Mouse (Mus musculus) gastrocnemius, postnatal 14 days (tissue): ENCODE data around the gene Hcn3. TPM values are rescaled to one million over a fixed set of nuclear protein-coding genes. Genes with fewer than 3 reads are reported as not detected.

Source experiments
- DNase-seq: peaks from one replicate; pipeline ENCODE4 v3.0.0; 2021; ENCODE audit warnings: mixed read lengths
- intact Hi-C: fragments of 180-260 bp; cut with DNase I; formaldehyde crosslinking; loops from one replicate; pipeline ENCODE4 v1.15.1; 2025; ENCODE audit warnings: low total_unique reads
- long read RNA-seq, 2 experiments: library from polyadenylated mRNA; stranded (forward); transcript quantifications; one replicate each; pipeline ENCODE4 v2.0.0; 2021
- total RNA-seq, 2 experiments: library from RNA; stranded (reverse); gene quantifications; 2 replicates each; pipeline ENCODE4 v1.2.3; 2021

Gene Hcn3
- total RNA-seq, result under 1 TPM; 0.41 to 0.42 TPM
- long read RNA-seq, experiment 1, result 0 reads
- long read RNA-seq, experiment 2, full-length matches to known transcripts, result 1 of 1 reads
- long read RNA-seq, experiment 2, partial matches to known transcripts, result 0 of 1 reads
- long read RNA-seq, experiment 2, other reads (novel, unspliced or antisense), result 0 of 1 reads

DNA sequence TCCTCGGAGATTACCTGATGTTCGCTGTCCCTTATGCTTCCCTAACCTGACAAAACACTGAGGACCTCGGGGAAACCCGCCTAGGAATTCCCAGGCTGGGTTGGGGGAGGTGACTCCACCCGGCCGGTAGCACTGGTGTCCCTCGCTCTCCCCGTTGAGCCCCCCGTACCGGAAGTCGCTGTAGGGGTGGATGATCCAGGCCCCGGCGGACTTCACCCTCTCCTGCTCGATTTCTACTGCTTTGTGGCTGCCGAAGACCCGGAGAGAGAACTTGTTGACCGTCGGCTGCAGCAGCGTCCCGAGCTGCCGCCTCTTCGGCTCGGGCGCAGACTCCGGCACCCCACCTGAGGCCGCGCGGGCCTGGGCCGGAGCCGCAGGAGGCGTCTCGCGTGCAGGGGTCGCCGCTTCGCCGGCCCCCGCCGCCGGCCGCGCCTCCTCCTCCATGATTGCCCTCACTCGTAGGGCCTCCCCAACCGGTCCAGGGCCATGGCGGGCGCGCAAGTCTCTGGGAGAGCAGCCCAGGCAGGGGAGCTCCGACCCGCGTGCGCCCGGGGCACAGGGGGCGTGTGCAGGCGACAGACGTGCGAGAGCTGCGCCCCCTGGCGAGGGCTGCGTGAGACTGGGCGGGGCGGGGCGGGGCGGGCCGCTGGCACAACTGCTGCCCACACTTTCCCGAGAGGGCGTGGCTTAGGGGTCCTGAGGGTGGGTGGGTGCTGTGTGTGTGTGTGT lies at the start of gene Hcn3:
TSS of gene Hcn3 (minus strand) at position 581 of the 729 bp plus-strand sequence.
- intact Hi-C loops, result loop anchor here (5.0 kb wide), 2 partner anchors 52 to 67 kb away; partner anchors contain the start of gene Rusc1
- peak; percentile 68 for DNase-seq

DNA sequence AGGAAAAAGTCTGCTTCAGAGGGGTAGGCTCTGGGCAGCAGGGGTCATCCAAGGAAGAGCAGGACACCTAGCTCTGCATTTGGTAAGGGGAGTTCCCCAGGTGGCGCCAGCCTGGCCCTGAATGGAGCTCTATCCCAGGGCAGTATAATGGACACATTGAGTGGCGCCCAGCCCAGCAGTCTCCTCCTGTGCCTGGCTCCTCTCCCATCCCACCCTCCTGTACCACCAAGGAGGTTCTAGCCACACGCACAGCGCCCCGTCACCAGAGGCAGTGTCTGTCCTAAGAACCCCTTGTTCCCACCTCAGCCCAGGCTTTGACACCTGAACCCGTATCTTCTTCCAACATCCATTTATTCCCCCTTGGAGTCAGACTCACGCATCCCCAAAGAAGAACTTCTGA lies 49.7 kb upstream of the Hcn3 start:
- intact Hi-C loops, result no loop called here
- DNase-seq, result no peak

DNA sequence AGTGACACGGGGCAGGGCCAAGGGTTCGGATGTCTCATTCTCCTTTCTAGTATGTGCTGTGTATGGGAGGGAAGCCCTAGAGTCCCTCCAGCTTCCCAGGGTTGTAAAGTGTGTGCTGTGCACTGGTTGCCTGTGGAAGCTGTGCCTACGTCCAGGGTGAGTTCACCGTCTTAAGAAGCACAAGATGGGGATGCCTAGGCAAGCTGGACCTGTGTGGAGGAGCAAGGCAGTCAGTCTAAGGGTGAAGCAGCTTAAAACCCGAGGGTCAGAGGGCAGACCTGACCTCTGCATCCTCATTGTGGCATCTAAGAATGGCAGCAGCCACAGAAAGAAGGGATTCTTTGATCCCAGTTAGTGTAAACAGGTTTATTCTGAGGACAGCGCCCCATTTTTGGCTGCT lies 48.7 kb upstream of the Hcn3 start:
- intact Hi-C loops, result no loop called here
- no peak for DNase-seq

DNA sequence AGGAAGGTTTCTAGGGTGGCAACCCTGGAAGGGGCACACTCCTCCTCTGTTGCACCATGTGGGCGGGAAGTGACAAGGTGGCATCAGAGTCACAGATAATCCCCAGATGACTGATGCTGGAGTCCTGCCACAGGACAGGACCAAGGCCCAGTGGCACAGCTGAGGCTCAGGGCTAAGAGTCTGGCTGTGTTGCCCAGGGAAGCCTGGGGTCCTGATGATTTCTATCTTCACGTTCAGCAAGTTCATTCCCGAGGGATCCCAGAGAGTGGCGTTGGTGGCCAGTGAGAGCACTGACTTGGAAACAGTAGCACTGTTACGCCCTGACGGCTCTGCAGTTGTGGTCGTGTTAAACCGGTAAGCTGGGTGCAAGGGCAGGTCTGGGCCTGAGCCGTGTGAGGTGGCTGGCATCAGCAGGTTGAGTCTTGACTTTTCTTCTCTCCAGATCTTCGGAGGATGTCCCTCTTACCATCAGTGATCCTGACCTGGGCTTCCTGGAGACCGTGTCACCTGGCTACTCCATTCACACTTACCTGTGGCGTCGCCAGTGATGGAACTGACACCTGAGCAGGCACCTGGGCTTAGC lies 48.2 kb upstream of the Hcn3 start:
- intact Hi-C loops, result no loop called here
- no peak for DNase-seq

DNA sequence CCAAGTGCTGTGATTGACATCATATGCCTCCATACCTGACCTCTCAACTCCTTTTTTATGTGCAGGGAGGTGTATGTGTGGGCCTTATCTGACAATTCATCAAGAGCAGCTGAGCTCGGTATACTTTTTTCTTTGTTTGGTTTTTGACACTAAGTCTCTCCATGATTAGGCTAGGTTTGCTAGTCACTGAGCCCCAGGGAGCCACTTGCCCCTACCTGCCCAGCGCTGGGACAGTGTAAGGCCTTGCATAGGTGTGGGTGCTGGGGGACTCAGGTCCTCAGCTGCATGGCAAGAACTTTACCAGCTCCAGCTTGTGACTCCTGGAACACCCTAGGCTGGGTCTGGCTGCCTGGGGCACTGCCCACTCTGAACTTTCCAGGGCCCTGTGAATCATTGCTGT lies 46.7 kb upstream of the Hcn3 start:
- intact Hi-C loops, result no loop called here
- no peak for DNase-seq

DNA sequence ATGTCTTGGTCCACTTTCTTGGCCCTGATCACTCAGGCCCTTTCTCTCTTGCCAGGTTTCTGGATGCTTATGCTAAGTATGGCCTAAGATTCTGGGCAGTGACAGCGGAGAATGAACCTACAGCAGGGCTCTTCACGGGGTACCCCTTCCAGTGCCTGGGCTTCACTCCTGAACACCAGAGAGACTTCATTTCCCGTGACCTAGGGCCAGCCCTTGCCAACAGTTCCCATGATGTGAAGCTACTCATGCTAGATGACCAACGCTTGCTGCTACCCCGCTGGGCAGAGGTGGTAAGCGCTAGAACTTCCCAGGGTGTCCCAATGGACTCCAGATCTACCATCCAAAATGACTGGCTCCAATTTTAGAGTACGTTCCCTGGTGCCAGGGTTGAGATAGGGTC lies 46.1 kb upstream of the Hcn3 start:
- intact Hi-C loops, result no loop called here
- no peak for DNase-seq

DNA sequence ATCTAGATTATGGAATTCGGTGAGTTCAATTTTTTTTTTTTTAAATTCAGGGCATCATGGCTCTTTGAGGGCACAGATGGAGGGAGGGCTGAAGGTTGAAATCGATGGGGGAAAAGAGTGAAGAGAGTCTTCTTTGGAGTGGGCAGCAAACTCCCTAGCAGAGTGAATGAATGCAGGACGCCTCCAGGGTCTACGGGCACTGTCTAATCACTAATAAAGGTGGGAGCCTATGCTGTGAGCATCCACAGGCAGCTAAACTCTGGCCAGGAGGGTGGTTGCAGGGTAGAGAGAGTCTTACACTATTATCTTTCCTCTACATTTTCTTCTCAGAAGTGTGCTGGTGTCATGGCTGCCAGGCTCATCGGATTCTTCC lies 43.1 kb upstream of the Hcn3 start:
- intact Hi-C loops, result no loop called here
- DNase-seq, result no peak

DNA sequence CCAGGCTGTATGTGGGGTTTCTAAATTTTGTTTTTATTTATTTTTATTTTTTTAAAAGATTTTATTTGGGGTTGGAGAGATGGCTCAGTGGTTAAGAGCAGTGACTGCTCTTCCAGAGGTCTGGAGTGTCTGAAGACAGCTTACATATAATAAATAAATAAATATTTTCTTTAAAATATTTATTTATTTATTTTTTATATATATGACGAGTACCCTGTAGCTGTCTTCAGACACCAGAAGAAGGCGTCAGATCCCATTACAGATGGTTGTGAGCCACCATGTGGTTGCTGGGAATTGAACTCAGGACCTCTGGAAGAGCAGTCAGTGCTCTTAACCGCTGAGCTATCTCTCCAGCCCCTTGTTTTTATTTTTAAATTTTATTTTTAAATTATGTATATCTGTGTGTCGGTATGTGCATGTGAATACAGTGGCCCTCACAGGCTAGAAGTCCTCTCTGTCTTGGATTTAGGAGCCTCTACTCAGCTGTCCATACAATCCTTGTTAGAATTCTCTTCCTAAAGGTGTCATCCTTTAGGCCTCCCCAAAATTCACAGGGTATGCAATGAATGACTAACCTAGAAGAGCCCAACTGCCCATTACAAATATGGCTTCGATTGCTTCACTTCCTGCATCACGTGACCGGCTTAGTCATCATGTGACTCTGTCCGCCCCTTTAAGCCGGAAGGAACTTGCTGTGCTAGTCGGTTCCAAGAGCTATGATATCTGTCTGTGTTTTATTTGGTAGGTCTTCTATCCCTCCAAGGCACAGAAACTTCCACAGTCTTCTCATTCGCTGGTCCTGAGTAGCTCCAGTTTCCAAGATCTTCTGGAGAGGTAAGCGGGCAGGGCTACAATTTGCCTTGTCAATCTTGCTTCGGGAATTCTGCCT lies 42.5 kb upstream of the Hcn3 start, which contains the start of gene Gba:
TSS of gene Gba (plus strand) at position 676 of the 889 bp plus-strand sequence.
- intact Hi-C loops, result no loop called here
- peak; percentile 77 for DNase-seq

DNA sequence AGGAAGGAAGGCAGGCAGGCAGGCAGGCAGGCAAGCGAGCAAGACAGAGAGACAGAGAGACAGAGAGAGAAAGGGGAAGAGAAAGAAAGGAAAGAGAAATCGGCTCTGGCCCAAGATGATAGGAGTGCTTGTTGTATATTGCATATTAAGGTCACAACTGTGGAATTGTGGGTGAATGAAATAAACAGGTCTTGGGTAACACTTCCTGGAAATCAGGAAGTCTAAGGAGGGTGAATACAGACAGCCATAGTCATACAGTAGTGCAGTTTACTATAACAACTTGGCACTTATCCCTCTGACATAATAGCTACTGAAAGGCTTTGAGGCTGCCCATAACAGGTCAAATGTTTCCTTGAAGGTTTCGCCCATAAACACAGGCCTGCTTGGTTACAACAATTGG lies 39.8 kb upstream of the Hcn3 start:
- no peak for DNase-seq
- intact Hi-C loops, result no loop called here

DNA sequence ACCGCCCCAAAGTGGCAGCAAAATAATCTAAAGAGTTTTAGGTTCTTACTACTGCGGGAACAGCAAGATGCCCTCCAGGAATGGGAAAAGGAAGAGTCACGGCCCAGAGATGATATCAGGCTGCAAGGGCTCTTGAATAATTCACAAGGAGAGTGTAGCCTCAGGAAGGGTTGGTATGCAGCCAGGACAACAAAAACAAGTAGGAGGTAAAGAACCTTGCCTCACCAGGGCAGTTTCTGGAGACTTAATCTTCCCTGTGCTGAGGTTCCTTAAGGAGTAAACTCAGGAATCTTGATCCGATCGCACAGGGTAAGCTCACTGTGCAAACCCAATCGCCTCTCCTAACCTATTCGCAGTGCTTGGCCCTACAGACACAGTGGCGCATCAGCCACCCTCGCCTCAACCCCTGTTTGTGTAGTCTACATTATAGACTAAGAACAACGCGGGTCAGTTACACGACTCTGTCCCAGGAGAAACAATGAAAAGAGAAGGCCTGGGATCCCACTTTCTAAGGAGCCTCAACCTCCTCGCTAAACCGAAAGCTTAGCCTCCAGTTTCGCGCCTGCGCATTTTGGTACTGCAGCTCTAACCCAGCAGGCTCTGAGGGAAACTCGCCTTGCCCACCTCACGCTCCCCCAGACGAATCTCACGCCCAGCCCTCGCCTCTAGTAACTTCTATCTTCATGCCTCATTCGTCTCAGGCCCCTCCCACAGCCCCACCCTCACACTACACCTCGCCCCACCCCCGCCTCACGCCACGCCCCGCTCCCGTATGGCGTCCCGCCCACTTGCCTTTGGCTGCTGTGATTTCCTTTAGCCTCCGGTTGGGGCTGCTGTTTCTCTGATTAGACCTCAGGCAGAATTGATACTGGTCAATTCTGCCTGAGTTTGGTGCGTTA lies 36.2 kb upstream of the Hcn3 start:
- DNase-seq, result peak; percentile 92
- intact Hi-C loops, result no loop called here

DNA sequence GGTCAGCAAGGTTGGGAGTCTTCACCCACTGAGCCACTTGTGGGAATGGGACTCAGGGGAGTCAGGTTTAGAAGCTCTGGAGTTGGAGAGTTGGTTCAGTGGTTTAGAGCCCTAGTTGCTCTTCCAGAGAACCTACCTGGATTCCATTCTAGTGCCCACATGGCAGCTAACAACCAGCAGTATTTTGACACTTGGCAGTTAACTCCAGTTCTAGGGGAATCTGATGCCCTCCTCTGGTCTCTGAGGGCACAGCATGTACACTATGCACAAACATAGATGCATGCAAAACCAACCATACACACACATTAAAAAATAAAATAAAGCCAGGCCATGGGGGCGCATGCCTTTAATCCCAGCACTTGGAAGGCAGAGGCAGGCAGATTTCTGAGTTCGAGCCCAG lies 33.9 kb upstream of the Hcn3 start:
- intact Hi-C loops, result no loop called here
- DNase-seq, result no peak

DNA sequence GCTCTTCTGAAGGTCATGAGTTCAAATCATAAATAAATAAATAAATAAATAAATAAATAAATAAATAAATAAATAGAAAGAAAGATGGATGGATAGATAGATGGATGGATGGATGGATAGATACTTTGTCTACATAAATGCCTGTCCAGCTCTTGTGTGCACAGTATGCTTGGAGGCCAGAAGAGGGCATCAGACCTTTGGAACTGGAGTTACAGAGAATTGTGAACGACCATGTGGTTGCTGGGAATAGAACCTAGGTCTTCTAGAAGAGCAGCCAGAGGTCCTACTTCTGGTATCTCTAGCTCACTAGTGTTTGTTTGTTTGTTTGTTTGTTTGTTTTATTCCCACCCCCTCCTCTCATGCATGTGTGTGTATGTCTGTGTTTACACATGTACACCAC lies 33.4 kb upstream of the Hcn3 start:
- intact Hi-C loops, result no loop called here
- DNase-seq, result no peak

DNA sequence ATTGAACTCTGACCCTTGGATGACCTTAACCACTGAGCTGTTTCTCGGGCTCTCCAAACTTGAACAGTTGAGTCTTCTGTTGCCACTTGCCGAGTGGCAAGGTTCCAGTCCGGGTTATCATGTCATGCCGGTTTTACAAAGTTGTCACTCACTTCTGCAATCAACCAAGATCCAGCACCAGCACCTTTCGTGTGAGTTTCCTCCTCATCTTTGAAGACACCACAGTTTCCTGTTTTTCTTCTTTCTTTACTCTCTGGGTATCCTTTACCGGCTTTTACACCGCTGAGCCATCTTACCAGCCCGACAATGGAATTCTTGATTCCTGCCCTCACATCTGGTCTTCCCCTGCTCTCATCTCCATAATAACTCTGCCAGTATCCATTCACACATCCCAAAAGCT lies 30.4 kb upstream of the Hcn3 start:
- DNase-seq, result no peak
- intact Hi-C loops, result no loop called here

DNA sequence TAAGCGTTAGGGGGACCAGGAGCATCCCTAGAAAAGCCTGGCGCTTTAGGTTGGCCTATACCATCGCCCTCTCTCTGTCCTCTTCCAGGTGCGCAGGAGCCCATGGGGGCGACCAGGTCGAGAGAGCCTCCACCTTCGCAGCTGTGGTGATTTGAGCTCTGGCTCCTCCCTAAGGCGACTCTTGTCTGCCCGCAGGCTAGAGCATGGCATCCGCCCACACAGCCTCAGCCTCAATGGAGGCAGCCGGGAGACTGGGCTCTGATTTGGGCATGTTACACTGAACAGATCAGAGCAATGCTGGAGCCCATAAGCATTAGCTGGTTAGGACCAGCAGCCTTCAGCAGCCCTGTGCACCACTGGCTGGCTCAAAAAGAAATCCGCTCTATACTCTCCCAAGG lies 28.5 kb upstream of the Hcn3 start:
- no peak for DNase-seq
- intact Hi-C loops, result no loop called here

DNA sequence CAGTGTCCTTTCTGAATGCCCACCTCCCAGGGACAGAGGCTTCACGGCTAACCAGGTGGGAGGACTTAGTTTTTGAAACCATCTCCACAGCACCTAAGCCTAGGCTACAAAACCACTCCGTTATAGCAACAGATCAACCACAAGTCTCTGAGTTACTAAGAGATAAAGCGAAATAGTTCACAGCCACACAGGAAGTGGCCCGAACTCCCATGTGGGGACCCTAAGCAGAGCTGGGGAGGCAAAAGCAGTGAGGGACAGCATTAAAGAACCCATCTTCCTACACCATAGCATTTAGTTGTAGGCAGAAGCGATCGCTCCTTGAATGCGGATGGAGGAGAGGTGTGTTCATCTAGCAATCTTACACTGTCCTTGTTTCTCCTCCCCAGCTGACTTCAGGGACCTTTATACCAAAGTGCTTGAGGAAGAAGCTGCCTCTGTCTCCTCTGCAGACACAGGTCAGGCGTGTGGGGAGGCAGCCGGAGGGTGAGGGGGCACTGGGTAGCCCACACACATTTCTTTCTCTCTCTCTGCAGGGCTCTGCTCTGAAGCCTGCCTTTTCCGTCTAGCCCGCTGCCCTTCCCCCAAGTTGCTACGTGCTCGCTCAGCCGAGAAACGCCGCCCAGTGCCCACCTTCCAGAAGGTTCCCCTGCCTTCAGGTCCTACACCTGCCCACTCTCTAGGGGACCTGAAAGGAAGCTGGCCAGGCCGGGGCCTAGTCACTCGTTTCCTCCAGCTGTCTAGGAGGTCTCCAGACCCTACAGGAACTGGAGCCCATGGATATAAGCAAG lies 27.9 kb upstream of the Hcn3 start:
- intact Hi-C loops, result no loop called here
- no peak for DNase-seq

DNA sequence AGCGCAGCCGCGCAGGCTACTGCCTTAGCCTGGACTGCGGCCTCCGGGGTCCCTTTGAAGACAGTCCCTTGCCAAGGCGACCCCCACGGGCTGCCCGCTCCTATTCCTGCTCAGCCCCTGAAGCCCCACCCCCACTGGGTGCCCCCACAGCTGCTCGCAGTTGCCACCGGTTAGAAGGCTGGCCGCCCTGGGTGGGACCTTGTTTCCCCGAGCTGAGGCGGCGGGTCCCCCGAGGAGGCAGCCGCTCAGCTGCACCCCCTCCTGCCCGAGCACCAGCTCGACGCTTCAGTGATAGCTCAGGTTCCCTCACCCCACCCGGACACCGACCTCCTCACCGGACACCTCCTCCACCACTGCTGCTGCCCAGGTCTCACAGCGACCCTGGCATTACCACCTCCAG lies 27.2 kb upstream of the Hcn3 start:
- no peak for DNase-seq
- intact Hi-C loops, result no loop called here

DNA sequence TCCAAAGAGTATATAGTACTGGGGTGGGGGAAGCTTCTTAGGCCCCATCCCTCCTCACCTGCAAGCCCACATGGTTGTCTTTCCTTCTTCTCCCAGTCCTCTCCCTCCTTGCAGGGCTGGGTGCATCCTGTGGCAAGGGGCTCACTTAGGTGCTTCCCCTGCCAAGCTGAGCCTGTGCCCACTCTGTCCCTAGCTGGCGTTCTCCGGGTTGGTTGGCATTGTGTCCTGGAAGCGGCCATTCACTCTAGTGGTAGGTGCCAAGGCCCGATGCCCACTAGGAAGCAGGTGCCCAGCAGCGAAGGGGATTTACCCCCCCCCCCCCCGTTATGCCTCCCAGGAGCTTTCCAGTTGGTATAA lies 23.9 kb upstream of the Hcn3 start:
- intact Hi-C loops, result no loop called here
- no peak for DNase-seq

DNA sequence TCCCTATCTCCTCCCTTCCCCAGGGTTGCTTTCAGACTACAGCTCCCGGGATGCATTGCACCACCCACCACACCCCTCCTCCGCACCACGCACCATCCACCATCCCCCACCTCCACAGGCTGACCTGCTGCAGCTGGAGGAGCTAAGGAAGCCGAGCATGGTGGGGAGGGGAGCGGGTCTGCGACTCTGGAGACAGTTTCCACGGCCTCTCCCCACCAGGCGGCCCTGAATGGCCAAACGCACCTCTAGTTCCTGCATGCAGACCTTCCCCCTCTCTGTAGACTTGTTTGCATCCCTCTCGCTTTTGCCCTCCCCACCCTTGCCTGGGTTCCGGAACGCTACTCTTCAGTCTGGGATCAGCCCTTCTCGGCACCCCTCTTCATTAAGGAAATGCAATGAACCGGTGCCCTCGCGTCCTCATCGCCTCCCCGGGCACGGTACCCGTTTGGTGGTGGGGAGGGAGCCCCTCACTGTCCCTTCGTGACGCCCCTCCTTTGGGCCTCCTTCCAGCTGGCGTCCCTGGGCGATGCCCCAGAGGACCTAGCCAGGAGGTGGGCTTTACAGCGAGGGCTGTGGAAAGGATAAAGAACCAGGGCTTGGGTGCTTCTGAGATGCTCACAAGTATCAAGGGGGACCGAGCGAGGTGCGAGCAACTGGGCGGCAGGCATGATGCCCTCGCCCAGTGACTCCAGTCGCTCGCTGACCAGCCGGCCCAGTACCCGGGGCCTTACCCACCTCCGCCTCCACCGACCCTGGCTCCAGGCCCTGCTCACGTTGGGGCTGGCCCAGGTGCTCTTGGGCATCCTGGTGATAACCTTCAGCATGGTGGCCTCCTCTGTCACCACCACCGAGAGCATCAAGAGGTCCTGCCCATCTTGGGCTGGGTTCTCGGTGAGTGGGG lies 23.3 kb upstream of the Hcn3 start, which contains the start of gene Fam189b:
TSS of gene Fam189b (plus strand) at position 86 of the 901 bp plus-strand sequence.
- intact Hi-C loops, result no loop called here
- DNase-seq, result peak; percentile 87
